In the genomic region with DNA sequence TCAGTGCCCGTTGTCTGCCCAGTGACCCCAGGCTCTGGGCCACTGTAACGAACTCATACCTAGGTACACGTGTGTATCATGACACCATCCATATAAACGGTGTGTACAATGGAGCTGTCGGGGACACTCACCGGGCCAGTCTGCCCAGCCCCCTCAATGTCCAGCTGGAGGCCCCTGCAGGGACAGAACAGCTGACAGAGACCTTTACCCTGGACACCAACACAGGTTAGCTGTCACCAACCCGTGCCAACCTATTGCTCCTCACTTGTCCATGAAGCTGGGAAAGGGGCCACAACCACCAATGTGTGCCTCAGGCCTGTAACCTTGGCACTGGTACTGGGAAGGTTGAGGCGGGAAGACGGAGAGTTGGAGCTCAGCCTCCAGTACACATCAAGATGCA, we compare ENCODE assay signal across 9 mouse cellular contexts. TPM values are rescaled to one million over a fixed set of nuclear protein-coding genes. Genes with fewer than 3 reads are reported as not detected.
DNase-seq lines count a peak whose midpoint lies in the region; ATAC-seq and TF ChIP-seq lines count a peak whose summit lies in the region.
"Had no signal": no experiment of that assay in that cellular context is flagged by ENCODE, and none has a peak within 500 bp of the region (broad histone marks: within the 10 kb centered on the region; RNA-seq: fewer than 3 reads in every experiment).

No protein-coding gene starts in this region.

- peak overlapping the region; percentile 98 for H3K27ac ChIP-seq in liver, adult 2 months (replicated peaks; ENCODE audit: insufficient read depth, low read depth, low read length)
- peak overlapping the region; percentile 82 for H3K27ac ChIP-seq in embryonic facial prominence, embryonic 12.5 days
- peak overlapping the region; percentile 83 for H3K27ac ChIP-seq in intestine, embryonic 16.5 days (ENCODE audit: low read length)
- no peak overlapping the region for H3K27ac ChIP-seq in neural tube, embryonic 12.5 days

- no peaks in the 10 kb centered on the region for H3K36me3 ChIP-seq in liver, adult 2 months (ENCODE audit: control insufficient read depth, insufficient read depth, low read length)
- H3K36me3 ChIP-seq in embryonic facial prominence, embryonic 12.5 days, result peaks cover 24% of the 10 kb centered on the region
- peaks cover 11% of the 10 kb centered on the region for H3K36me3 ChIP-seq in intestine, embryonic 16.5 days (ENCODE audit: control insufficient read depth, insufficient read depth, low read length)
- no peaks in the 10 kb centered on the region for H3K36me3 ChIP-seq in neural tube, embryonic 12.5 days

- peak overlapping the region; percentile 65 for H3K4me2 ChIP-seq in embryonic facial prominence, embryonic 12.5 days (replicated peaks)
- H3K4me2 ChIP-seq in intestine, embryonic 16.5 days (ENCODE audit: low read depth, low read length), result peak overlapping the region; percentile 65
- H3K4me2 ChIP-seq in neural tube, embryonic 12.5 days (replicated peaks), result peak overlapping the region; percentile 58

- no peak for TF ChIP-seq CTCF in liver, adult 2 months (IDR thresholded peaks at IDR 0.05; ENCODE audit: low read depth, low read length)

- 3% methylated on average over 9 of the region's 9 CpGs for WGBS in liver, adult 2 months
- 57% methylated on average over 9 of the region's 9 CpGs for WGBS in embryonic facial prominence, embryonic 12.5 days
- WGBS in intestine, embryonic 16.5 days, result 39% methylated on average over 9 of the region's 9 CpGs
- WGBS in neural tube, embryonic 12.5 days, result 69% methylated on average over 9 of the region's 9 CpGs

- no peaks in the 10 kb centered on the region; the same call in 1 of the 2 replicates for H3K79me2 ChIP-seq in liver, adult 2 months (ENCODE audit: control insufficient read depth, insufficient read depth, low read length)

- H3K4me1 ChIP-seq in liver, adult 2 months (ENCODE audit: control insufficient read depth, insufficient read depth, low read length), result peaks cover 7% of the 10 kb centered on the region; the same call in 1 of the 2 replicates
- H3K4me1 ChIP-seq in embryonic facial prominence, embryonic 12.5 days, result peaks cover 23% of the 10 kb centered on the region
- H3K4me1 ChIP-seq in intestine, embryonic 16.5 days (ENCODE audit: control insufficient read depth, insufficient read depth, low read length), result peaks cover 24% of the 10 kb centered on the region
- H3K4me1 ChIP-seq in neural tube, embryonic 12.5 days, result peaks cover 12% of the 10 kb centered on the region; the same call in 1 of the 2 replicates

- no peak for TF ChIP-seq POLR2A in liver, adult 2 months (IDR thresholded peaks at IDR 0.05; ENCODE audit: extremely low read depth, insufficient read depth, low read length)

- peak overlapping the region; percentile 92 for H3K9ac ChIP-seq in liver, adult 2 months (ENCODE audit: low read depth, low read length)
- peak overlapping the region; percentile 57 for H3K9ac ChIP-seq in embryonic facial prominence, embryonic 12.5 days
- H3K9ac ChIP-seq in intestine, embryonic 16.5 days (ENCODE audit: low read depth, low read length), result peak overlapping the region; percentile 72
- peak overlapping the region; percentile 54; the same call in 1 of the 2 replicates for H3K9ac ChIP-seq in neural tube, embryonic 12.5 days

- no peaks in the 10 kb centered on the region for H3K27me3 ChIP-seq in liver, adult 2 months (ENCODE audit: control insufficient read depth, insufficient read depth, low read length)
- H3K27me3 ChIP-seq in embryonic facial prominence, embryonic 12.5 days, result no peaks in the 10 kb centered on the region
- H3K27me3 ChIP-seq in intestine, embryonic 16.5 days (replicated peaks; ENCODE audit: control insufficient read depth, insufficient read depth, low read length), result no peaks in the 10 kb centered on the region
- no peaks in the 10 kb centered on the region for H3K27me3 ChIP-seq in neural tube, embryonic 12.5 days (replicated peaks)

- DNase-seq in liver, adult 2 months (ENCODE audit: extremely low read depth, low read depth, low spot score), result peak; percentile 91
- no peak for DNase-seq in liver
- no peak for DNase-seq in ovary, postnatal 14 days (ENCODE audit: low spot score)
- DNase-seq in layer of hippocampus, adult 11-12 months (ENCODE audit: low spot score), result no peak
- DNase-seq in T-cell, adult 2 months (ENCODE audit: low spot score), result no peak

- no peaks in the 10 kb centered on the region for H3K9me3 ChIP-seq in embryonic facial prominence, embryonic 12.5 days
- no peaks in the 10 kb centered on the region for H3K9me3 ChIP-seq in intestine, embryonic 16.5 days (ENCODE audit: control insufficient read depth, low read length)
- H3K9me3 ChIP-seq in neural tube, embryonic 12.5 days, result no peaks in the 10 kb centered on the region

- H3K4me3 ChIP-seq in liver, adult 2 months (ENCODE audit: insufficient read depth, low read depth, low read length), result peak overlapping the region; percentile 65
- H3K4me3 ChIP-seq in embryonic facial prominence, embryonic 12.5 days, result peak overlapping the region; percentile 49
- H3K4me3 ChIP-seq in intestine, embryonic 16.5 days (ENCODE audit: low read length), result peak overlapping the region; percentile 59
- H3K4me3 ChIP-seq in neural tube, embryonic 12.5 days, result peak overlapping the region; percentile 46

- ATAC-seq in embryonic facial prominence, embryonic 12.5 days (ENCODE audit: insufficient number of reproducible peaks, insufficient read depth, low FRiP score, low TSS enrichment), result no peak
- no peak for ATAC-seq in intestine, embryonic 16.5 days
- ATAC-seq in neural tube, embryonic 12.5 days (ENCODE audit: low FRiP score, low read depth), result no peak

RNA-seq across cellular contexts. Expression of gene Pgghg, which starts 1.1 kb away (rescaled TPM):
- 16.6 and 19.1 TPM in 2 replicates for total RNA-seq in liver, adult 2 months (2014; rRNA removed)
- 41.3 and 43.3 TPM in 2 replicates for polyA plus RNA-seq in liver, adult 2 months (2012; rRNA removed)
- polyA plus RNA-seq in embryonic facial prominence, embryonic 12.5 days (2016; fragmentation: Nextera tagmentation; extraction: Ambion mirVana), result 23.0 and 24.4 TPM in 2 replicates
- 23.4 and 23.6 TPM in 2 replicates for polyA plus RNA-seq in intestine, embryonic 16.5 days (2015; fragmentation: Nextera tagmentation; extraction: Ambion mirVana)
- polyA plus RNA-seq in neural tube, embryonic 12.5 days (2016; fragmentation: Nextera tagmentation; extraction: Ambion mirVana), result 11.2 and 12.2 TPM in 2 replicates

RNA-seq across cellular contexts. Expression of gene Ifitm5, which starts 7.8 kb away (rescaled TPM):
- total RNA-seq in liver, adult 2 months (2014; rRNA removed), result 0.40 and 0.55 TPM in 2 replicates
- 0.76 and 1.0 TPM in 2 replicates for polyA plus RNA-seq in liver, adult 2 months (2012; rRNA removed)
- 4.2 and 4.5 TPM in 2 replicates for polyA plus RNA-seq in embryonic facial prominence, embryonic 12.5 days (2016; fragmentation: Nextera tagmentation; extraction: Ambion mirVana)
- 2.0 and 2.4 TPM in 2 replicates for polyA plus RNA-seq in intestine, embryonic 16.5 days (2015; fragmentation: Nextera tagmentation; extraction: Ambion mirVana)
- 1.2 and 1.6 TPM in 2 replicates for polyA plus RNA-seq in neural tube, embryonic 12.5 days (2016; fragmentation: Nextera tagmentation; extraction: Ambion mirVana)

RNA-seq across cellular contexts. Expression of gene Gm45717, which starts 13.4 kb away (rescaled TPM):
- total RNA-seq in liver, adult 2 months (2014; rRNA removed), result not detected in 2 replicates
- not detected in 2 replicates for polyA plus RNA-seq in liver, adult 2 months (2012; rRNA removed)
- 0.65 TPM in 1 of 2 replicates, not detected in the other for polyA plus RNA-seq in embryonic facial prominence, embryonic 12.5 days (2016; fragmentation: Nextera tagmentation; extraction: Ambion mirVana)
- 1.0 TPM in 1 of 2 replicates, not detected in the other for polyA plus RNA-seq in intestine, embryonic 16.5 days (2015; fragmentation: Nextera tagmentation; extraction: Ambion mirVana)
- 0.55 TPM in 1 of 2 replicates, not detected in the other for polyA plus RNA-seq in neural tube, embryonic 12.5 days (2016; fragmentation: Nextera tagmentation; extraction: Ambion mirVana)
- total RNA-seq: neutrophil, adult 5-6 weeks had no signal

RNA-seq across cellular contexts. Expression of gene Ifitm2, which starts 13.4 kb away (rescaled TPM):
- 270 and 282 TPM in 2 replicates for total RNA-seq in liver, adult 2 months (2014; rRNA removed)
- 968 and 1,028 TPM in 2 replicates for polyA plus RNA-seq in liver, adult 2 months (2012; rRNA removed)
- 864 and 899 TPM in 2 replicates for polyA plus RNA-seq in embryonic facial prominence, embryonic 12.5 days (2016; fragmentation: Nextera tagmentation; extraction: Ambion mirVana)
- 1,203 and 1,252 TPM in 2 replicates for polyA plus RNA-seq in intestine, embryonic 16.5 days (2015; fragmentation: Nextera tagmentation; extraction: Ambion mirVana)
- polyA plus RNA-seq in neural tube, embryonic 12.5 days (2016; fragmentation: Nextera tagmentation; extraction: Ambion mirVana), result 314 and 316 TPM in 2 replicates

RNA-seq across cellular contexts. Expression of gene Nlrp6, which starts 21.6 kb away (rescaled TPM):
- 28.9 and 33.4 TPM in 2 replicates for total RNA-seq in liver, adult 2 months (2014; rRNA removed)
- 72.9 and 119 TPM in 2 replicates for polyA plus RNA-seq in liver, adult 2 months (2012; rRNA removed)
- 0.13 and 0.23 TPM in 2 replicates for polyA plus RNA-seq in embryonic facial prominence, embryonic 12.5 days (2016; fragmentation: Nextera tagmentation; extraction: Ambion mirVana)
- polyA plus RNA-seq in intestine, embryonic 16.5 days (2015; fragmentation: Nextera tagmentation; extraction: Ambion mirVana), result 71.1 and 80.5 TPM in 2 replicates
- 0.08 TPM in 1 of 2 replicates, not detected in the other for polyA plus RNA-seq in neural tube, embryonic 12.5 days (2016; fragmentation: Nextera tagmentation; extraction: Ambion mirVana)
